Mouse (Mus musculus) monocyte, adult 5-6 weeks (primary cell): ENCODE measurements around the gene Gm20431. TPM values are rescaled to one million over a fixed set of nuclear protein-coding genes. Genes with fewer than 3 reads are reported as not detected.

ENCODE experiments used
- ATAC-seq: fragments of 153-309, 156-312 bp; replicated peaks from 2 replicates; pipeline ENCODE4 v1.8.0; 2017; ENCODE audit warnings: mild to moderate bottlenecking; ENCODE audit not compliant: low TSS enrichment, insufficient number of reproducible peaks, severe bottlenecking, poor library complexity, low FRiP score
- total RNA-seq: library from RNA; stranded (forward); fragments of 200-1000, 200-491, 200-594 nt; gene quantifications from 3 replicates; pipeline ENCODE4 v1.2.3, GENCODE M21; 2017

The Gm20431 gene
- total RNA-seq, 1 experiment from 2014 or later = not detected

GRCm38 (mm10) chr2:167563035-167563434 lies 98.3 kb downstream of the Gm20431 start:
- no peak for ATAC-seq

GRCm38 (mm10) chr2:167562101-167562500 lies 99.2 kb downstream of the Gm20431 start:
- ATAC-seq = no peak

GRCm38 (mm10) chr2:167559413-167559812 lies 101.9 kb downstream of the Gm20431 start:
- ATAC-seq = no peak

Other genes with a start within 250 kb of the Gm20431 start
- gene Slc9a8, start 239.8 kb downstream of the Gm20431 start, total RNA-seq = 34.1 to 52.5 TPM (median 41.5 TPM) in 3 replicates
- gene Rnf114, start 168.9 kb downstream of the Gm20431 start, total RNA-seq = 62.6 to 74.1 TPM (median 67.8 TPM) in 3 replicates
- 7.3 to 13.8 TPM (median 9.6 TPM) in 3 replicates for gene Spata2, start 168.6 kb downstream of the Gm20431 start, total RNA-seq
- not detected in 3 replicates for gene Snai1, start 123.3 kb downstream of the Gm20431 start, total RNA-seq
- gene Ube2v1, start 29.4 kb downstream of the Gm20431 start, total RNA-seq = 43.7 to 97.6 TPM (median 59.7 TPM) in 3 replicates
- 255 to 567 TPM (median 357 TPM) in 3 replicates for gene Cebpb, start 27.4 kb upstream of the Gm20431 start, total RNA-seq
- 55.2 to 64.6 TPM (median 57.9 TPM) in 3 replicates for gene Tmem189, start 28.3 kb upstream of the Gm20431 start, total RNA-seq